Mouse (Mus musculus) neural tube, embryonic 10.5 days (tissue): Measurements from ENCODE around the gene Cenpv.
A peak's percentile ranks its signal among the peaks of the same experiment; 100 is the strongest.

Experiments used
- DNase-seq: peaks from one replicate; pipeline ENCODE4 v3.0.0-alpha.2; 2017; ENCODE audit warnings: low spot score; ENCODE audit errors: extremely low spot score

Gene Cenpv

DNA sequence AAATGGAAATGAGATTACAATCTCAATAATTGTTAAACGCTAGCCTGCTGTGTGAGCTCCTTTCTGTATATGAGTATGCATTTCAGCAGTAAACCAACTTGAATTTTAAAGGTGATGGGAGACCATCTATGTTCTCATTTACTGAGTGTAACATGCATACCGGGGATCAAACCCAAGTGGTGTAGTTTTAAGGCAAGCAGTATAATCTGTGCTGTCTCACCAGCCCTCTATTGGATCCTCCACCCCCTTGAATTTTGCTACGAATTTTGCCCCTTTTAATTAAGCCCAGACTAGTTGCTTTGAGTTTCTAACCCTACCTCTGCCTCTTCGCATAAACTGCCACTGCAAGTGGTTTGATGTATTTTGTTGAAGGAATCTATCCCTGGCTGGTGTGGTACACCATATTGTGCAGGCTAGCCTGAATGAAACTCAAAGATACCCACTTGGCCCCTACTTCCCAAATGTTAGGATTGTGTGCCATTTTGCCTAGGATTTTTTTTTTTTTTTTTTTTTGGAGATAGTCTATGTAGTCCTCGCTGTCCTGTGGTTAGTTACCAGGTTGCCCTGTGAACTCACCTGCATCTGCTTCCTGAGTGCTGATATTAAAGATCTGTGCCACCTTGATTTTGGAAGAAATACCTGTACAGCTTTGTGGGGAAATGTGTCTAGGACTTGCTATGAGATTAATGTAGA lies 15.2 kb upstream of the Cenpv start:
- no peak for DNase-seq

DNA sequence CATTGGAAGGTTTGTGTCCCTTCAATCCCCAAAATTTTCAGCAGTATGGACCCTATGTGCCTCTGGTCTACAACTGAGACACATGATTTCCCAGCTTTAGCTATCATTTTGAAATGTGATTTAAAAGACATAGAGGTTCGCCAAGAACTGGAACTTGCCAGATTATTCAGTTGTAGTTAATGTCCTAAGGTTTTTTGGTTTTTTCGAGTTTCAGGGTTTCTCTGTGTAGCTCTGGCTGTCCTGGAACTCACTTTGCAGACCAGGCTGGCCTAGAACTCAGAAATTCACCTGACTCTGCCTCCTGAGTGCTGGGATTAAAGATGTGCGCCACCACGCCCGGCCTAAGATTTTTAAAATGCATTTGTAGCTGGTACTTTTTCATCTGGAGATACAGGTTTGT lies 14.6 kb upstream of the Cenpv start:
- DNase-seq, result no peak

DNA sequence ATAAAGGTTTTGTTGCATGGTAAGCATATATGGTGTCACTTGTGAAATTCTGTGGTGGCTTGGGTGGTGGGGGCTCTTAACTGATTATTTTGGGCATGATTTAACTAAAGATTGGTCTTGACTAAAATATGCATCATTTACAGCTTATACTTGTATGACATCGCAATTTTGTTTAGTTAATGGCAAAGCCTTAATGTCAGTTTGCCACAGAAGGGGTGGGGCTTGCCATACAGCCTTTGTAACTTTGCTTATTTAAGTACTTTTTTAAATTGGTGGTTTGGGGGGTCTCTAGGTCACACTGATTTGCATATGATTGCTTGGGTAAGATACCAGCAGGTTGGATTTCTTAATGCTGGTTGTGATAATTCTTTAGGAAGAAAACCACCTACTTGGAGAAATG lies 14.1 kb upstream of the Cenpv start:
- no peak for DNase-seq

- DNase-seq, result peak; percentile 91
Observed at GRCm38 (mm10) chr11:62551226-62552119, 12.4 kb upstream of the Cenpv start.

DNA sequence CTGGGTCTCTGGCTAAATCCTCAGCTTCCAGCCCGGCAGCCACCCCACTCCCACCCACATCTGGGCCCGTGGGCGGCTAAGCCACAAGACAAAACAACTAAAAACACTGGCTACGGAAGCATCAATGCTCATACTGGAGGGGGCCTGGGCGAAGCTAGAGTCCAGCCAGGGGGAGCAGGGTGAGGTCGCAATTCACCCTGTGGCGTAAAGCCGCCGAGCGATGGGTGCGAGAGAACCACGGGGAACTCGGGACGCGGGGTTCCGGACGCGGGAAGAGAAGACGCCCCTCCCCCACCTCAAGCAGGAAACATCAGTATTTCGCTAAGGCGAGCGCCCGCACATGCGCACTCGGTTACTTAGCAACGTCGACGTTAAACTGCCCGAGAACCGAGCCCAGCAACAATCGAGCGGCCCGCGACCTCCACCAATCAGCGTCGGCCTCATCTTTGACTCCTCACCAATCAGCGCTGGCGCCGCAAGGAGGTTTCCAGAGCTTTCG lies 11.7 kb upstream of the Cenpv start, which contains the start of gene Ubb:
Gene Ubb (plus strand): TSS at position 445 of the 499 bp plus-strand sequence.
- peak; percentile 98 for DNase-seq

GRCm38 (mm10) chr11:62550227-62550685 lies 11.2 kb upstream of the Cenpv start:
- no peak for DNase-seq

DNA sequence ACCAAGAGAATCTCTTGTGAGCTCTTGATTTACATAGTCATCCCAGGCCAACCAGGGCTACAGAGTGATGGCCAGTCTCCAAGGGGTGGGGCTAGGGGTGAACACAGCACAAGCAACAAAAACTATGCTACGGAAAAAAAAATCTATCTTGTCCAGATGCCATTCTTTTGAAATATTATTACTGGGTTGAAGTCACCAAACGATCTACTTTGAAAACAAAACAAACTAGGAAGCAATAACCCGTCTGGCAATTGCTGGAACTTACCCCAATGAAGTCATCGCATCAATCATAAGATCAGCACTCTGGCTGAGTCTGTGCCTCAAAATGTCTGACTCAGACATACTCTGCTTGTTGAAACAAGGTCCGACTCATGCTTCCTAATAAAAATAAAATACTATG lies 10.7 kb upstream of the Cenpv start:
- no peak for DNase-seq

- no peak for DNase-seq
Observed at GRCm38 (mm10) chr11:62543991-62544390, 4.9 kb upstream of the Cenpv start.

- no peak for DNase-seq
Observed at GRCm38 (mm10) chr11:62541581-62541980, 2.5 kb upstream of the Cenpv start.

DNA sequence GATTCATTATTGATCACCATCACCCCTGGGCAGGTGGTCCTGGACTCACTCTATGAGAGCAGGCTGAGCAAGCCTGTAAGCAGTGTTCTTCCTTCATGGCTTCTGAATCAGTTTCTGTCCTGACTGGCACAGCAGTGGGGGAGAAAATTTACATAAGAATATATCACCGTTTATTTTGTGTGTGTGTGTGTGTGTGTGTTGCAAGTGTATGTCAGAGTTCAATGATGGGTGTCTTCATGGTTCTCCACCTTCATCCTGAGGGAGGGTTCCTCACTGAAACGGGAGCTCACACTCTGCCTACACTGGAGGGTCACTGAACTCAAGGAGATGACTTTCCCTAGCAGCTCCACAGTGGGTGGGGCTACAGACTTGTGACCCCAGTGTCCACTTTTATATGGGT lies 1.9 kb upstream of the Cenpv start:
- DNase-seq, result no peak

- no peak for DNase-seq
Observed at GRCm38 (mm10) chr11:62540167-62540566, 1.1 kb upstream of the Cenpv start.

DNA sequence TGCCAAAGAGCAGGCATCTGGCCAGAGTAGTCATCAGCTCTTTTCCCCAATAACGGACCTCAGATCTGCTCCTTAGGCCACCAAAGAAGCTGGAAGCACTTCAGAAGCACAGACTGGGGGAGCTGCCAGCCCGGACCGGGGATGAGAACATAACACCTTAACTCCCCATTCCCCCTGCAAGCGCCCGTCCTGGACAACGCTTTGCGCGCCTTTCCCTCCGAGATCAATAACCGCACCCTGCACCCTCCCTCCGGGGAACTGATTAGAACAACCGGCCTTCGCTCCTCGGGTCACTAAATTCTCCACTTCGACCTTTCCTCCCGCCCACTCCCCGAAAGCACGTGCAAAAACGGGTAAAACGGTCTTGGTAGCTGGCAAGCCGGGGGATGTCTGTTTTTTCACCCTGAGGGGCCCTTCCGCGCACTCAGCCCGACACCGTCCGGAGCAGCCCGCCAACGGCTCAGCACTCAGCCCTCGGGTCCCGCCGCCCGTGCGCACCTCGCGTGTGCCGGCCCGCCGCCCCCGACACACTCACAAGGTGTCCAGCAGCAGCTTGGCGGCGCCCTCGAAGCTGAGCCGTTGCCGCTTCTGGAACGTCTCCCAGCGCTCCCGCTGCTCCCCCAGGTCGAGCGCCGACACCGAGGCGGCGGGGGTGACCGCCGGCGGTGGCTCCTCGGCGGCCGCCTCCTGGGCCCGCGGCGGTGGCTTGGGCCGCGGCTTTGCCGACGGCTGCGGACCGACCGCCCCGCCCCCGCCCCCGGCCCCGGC lies 556 bp downstream of the Cenpv start:
- DNase-seq, result peak; percentile 79

GRCm38 (mm10) chr11:62537590-62537989 lies 1.5 kb downstream of the Cenpv start:
- no peak for DNase-seq

GRCm38 (mm10) chr11:62537089-62537488 lies 2.0 kb downstream of the Cenpv start:
- no peak for DNase-seq

DNA sequence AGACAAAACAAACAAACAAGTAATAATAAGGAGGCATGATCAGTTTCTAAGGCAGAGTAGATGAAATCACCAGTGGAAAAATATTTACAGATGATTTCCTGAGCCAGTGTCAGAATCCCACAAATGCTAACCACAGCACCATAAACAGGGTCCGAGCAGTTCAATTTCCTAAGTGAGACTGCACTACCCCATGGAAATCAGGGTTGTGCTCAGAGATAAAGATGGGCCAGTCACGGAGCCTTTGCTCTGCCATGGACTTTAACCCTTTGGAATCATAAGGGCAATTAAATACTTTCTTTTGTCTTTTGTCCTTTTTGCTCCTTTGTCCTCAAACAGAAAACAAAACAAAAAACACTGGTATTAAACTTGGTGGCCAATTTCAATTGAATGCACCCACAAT lies 16.8 kb downstream of the Cenpv start:
- no peak for DNase-seq

DNA sequence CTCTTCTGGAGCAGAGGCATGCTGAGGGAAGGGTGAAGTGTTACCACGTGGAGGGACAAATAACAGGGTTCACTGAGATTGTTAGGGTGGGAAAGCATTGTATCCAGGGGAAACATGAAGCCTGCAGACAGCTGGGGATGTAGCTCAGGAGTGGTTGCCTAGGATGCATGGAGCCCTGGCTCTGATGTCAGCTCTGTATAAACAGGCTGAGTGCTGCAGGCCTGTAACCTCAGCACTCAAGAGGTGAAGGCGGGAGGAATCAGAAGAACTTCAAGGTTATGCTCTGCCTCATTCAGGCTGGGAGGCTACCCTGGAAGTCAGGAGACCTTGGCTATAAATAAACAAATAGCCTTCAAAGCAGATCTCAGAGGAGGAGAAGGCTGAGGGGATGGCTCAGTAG lies 20.1 kb downstream of the Cenpv start:
- no peak for DNase-seq

DNA sequence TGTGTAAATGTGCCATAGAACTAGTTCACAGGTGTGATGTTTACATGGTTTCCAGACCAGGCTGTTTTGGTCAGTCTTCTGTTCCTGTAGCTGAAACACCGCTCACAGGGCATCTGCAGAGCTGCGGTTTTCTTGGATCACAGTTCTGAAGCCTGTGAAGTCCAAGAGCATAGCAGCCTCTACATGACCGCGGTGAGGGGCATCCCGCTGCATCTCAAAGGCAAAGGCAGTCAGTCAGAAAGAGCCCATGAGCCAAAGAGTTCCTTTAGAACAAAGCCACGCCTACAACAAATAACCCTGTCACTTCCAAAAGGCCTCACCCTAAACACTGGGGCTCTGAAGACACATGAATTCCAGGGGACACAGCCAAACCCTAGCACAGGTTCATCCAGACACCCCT lies 25.8 kb downstream of the Cenpv start:
- DNase-seq, result no peak

DNA sequence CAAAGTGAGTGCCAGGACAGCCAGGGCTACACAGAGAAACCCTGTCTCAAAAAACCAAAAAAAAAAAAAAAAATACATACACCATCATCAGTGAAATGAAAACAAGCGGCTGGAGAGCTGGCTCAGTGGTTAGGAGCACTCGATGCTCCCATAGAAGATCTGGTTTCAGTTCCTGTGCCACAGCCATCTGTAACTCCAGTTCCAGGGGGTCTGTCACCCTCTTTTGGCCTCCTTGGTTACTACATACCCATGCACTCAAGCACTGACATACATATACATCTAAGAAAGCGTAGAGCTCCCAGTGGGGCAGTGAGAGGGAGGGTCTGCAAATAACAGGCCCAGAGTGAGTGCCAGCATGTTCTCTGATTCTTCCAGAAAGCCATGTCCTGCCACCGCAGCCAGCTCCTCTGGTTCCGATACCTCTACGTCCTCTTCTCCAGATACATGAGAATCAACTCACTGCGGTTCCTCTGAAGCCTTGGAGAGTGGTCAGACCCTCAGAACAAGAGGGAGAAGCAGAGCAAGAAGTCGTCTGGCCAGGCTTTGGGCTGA lies 26.5 kb downstream of the Cenpv start:
- no peak for DNase-seq

DNA sequence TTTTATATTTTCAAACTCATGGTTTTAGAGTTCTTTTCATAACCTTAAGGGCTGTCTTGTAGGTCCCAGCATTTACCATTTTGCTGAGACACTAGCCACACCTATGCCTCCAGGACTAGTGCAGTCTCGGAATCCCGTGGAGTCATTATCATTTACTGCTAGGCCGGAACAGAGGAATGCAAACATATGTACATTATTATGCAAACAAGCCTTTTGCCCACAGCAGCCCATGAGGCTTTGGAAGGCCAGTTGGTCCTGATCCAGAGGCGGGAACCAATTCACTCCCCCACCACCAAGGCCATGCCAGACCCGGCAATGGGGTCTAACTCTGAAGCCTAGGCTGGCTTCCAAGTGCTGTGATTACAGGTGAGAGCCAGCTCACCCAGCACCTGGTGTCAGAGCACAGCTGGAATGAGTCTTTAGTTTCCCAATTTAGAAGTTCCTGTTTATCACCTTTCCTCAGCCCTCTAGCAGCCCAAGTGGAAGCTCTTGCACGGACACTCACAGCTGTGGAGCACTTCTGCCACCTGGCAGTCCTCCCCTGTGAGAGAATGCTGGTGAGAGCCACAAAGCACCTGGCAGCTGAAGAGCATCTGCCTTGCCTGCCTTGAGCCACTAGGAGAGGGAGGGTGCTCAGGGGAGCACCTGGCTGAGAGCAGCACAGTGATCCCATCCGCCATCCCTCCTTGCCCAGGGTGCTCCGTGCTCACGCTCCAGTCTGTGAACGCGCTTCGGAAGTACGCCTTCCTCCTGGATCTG lies 27.4 kb downstream of the Cenpv start:
- no peak for DNase-seq

- DNase-seq, result no peak
Observed at GRCm38 (mm10) chr11:62510956-62511355, 28.1 kb downstream of the Cenpv start.

GRCm38 (mm10) chr11:62509571-62509970 lies 29.5 kb downstream of the Cenpv start:
- no peak for DNase-seq
